Mouse (Mus musculus): ENCODE data around the gene Aif1.

Aif1 gene

DNA sequence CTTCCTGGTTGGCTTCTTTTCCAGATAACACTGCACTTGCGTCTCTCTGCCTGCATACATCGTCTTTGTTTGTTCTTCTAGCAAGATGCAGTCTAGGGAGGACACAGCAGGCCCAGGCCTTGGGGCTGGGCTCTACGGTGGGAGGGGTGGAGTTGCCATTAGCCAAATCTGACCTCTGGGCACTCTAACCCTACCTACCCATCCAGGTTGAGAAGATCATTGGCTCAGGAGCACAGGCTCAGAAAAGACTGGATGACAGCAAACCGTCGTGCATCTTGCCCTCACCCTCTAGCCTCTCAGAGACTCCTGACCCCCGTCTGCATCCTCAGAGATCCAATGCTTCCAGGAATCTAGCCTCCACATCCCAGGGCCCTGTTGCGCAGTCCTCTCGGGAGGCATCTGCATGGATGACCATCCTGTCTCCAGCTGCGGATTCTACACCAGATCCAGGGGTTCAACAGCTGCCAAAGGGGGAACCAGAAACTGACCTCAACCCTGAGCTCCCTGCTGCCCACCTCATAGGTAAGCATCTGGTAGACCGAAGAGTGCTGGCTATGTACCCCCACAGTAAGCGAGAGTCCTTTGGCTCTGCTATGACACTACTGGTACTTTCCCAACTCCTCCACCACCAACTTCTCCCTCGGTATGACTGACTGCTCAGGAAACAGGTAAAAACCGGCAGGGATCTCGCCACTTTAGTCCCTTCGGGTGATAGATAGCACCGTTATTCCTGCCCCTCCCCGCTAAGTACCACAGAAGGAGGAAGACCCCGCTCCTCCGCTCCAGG, 19.2 kb upstream of the Aif1 start:
- no peak for DNase-seq

DNA sequence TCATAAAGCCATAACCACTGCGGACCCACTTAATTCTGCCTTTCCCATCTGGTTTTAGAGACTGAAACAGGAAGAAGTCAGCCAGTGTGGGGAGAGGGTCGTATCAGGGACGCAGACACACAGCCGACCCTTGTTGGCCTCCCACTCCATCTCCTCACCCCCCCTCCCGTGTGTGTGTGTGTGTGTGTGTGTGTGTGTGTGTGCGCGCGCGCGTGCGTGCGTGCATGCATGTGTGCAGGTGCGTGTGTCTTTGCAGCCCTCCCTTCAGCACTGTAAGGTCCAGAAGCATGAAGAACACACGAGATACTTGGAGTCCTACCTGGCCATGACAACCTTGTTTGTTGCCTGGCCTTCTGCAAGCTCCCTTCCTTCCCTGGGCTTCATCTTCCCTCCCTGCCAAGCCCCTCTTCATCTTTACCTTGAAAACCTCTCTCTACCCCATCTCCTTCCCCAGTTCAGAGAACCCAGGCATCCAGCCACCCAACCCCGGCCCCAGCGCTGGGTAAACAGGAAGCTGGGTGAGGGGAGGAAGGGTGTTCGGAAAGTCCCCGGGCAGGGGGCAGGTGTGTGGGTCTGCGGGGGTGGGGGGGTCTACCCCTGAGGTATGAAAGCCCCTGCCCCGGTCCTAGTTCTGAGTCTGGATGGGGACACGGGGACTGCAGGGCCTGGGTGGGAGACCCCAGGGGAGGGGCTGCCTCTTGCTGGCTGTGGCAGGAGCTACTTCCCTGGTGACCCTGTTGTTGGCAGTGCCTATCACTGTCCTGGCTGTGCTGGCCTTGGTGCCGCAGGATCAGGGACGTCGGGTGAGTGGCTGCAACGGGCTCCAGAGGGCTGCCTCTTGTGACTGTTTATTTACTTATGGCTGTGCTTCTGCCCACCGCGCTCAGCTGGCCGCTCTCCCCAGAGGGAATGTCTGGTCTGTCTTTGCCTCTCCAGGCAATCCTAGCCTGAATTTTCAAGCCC, 18.3 kb upstream of the Aif1 start, which contains the start of gene Ltb:
TSS of gene Ltb (plus strand) at position 559 of the 963 bp plus-strand sequence.
- DNase-seq, result no peak

DNA sequence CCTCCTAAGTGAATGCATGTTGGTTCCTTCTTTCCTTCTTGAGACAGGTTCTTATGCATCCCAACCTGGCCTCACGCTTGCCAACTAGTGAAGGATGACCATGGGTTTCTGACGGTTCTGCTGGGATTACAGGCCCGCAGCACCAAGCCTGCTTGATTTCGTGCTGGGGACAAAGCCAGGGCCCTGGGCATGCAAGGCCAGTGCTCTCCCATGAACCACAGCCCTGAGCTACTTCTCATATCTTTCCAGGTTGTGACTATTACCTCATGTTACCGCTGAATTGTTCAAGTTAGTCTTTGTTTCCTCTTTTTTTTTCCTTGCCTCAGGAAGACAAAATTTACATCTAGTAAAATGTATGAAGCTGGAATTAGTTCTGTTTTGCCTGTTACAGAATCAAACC, 17.1 kb upstream of the Aif1 start:
- DNase-seq, result no peak

DNA sequence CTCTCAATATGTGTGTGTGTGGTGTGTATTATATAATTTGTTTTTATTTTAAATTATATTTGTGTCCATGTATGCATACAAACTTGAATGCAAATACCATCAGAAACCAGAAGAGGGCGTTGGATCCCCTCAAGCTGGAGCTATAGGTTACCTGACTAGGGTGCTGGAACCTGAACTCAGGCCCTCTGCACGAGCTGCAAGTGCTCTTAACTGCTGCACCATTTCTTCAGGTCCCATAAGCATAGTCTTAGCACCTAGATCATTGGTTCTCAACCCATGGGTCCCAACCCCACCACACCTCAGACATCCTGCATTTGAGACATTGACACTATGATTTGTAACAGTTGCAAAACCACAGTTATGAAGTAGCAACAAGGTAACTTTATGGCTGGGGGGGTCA, 15.9 kb upstream of the Aif1 start:
- no peak for DNase-seq

GRCm38 (mm10) chr17:35190096-35190495, 14.2 kb upstream of the Aif1 start:
- DNase-seq, result no peak

DNA sequence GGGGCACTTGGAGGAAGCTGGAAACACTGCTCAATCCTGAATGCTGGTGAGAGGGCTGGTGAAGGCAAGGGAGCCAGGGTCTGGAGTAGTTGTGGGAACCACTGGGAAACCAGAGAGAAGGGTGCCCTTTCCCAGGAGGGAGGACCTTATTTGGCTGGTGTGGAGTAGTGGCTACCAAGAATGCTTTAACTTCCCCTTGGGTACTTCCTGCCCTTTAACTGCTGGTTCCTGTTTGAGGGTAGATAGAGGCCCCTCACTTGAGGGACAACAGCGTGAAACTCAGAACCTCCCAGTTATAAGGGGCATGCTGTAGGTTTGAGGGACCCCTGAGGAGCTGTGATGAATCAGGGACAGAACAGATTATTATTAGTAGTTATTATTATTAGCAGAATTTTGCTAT, 13.3 kb upstream of the Aif1 start:
- DNase-seq, result no peak

- DNase-seq, result no peak
Observed at GRCm38 (mm10) chr17:35187959-35188610, 12.2 kb upstream of the Aif1 start, which contains the start of gene Lst1. Gene Lst1, minus strand, starts transcription at chr17:35188439.

DNA sequence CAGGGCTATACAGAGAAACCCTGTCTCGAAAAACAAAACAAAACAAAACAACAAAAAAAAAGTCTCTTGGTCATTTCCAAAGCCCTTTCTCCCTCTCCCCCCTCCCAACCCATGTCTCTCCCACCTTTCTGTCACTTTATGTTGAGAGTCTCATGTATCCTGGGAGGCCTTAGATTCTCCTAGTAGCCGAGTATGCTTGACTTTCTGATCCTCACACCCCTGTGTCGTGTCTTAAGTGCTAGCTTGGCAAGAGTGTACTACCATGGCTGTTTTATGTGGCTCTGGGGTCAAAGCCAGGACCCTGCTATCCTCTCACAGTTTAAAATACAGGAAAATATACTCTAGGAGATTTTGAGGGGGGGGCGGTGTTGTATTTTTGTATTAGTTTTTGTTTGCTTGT, 11.5 kb upstream of the Aif1 start:
- DNase-seq, result no peak

DNA sequence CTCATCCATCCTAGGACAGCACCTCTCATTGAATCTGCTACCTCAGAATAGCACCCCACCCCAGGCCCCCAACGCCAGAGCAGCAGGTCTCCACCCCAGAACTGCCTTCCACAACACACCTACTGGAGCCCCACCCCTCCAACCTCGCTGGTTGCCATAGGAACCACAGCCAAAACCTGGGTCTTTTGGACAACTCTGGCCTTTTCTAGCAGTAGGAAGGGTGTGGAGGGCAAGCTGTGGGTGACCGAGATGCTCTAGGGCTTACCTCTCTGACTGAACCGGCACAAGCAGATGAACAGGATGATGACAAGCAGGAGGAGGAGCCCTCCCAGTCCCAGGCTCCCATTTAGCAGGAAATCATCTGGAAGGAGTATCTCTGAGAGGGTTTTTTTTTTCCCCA, 10.8 kb upstream of the Aif1 start:
- peak; percentile 59 for DNase-seq

- DNase-seq, result peak; percentile 80
Observed at GRCm38 (mm10) chr17:35185639-35186611, 10.1 kb upstream of the Aif1 start.

- no peak for DNase-seq
Observed at GRCm38 (mm10) chr17:35180093-35180492, 4.2 kb upstream of the Aif1 start.

- peak; percentile 80 for DNase-seq
Observed at GRCm38 (mm10) chr17:35178528-35178927, 2.7 kb upstream of the Aif1 start.

GRCm38 (mm10) chr17:35175382-35175781, 486 bp downstream of the Aif1 start:
- no peak for DNase-seq

GRCm38 (mm10) chr17:35174201-35174977, 1.5 kb downstream of the Aif1 start:
- DNase-seq, result no peak

DNA sequence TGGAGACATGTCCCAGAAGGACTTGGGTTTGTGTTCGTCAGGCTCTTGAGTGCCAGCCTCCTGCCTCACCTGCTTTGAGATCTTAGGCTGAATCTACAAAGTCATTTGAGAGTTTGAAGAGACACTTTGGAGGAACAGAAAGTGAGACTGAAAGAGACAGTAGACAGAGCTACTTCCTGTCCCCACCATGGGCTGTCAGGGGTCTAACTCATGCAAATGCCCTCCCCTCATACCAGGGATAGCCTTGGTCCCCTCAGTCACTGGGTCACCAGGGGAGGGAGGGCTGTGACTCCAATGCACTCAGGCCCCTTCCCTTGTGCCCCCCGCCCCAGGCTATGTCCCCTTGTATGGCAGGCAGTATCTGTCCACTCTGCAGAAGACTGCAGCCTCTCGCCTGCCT, 2.5 kb downstream of the Aif1 start:
- DNase-seq, result no peak

GRCm38 (mm10) chr17:35172445-35173234, 3.2 kb downstream of the Aif1 start:
- no peak for DNase-seq

DNA sequence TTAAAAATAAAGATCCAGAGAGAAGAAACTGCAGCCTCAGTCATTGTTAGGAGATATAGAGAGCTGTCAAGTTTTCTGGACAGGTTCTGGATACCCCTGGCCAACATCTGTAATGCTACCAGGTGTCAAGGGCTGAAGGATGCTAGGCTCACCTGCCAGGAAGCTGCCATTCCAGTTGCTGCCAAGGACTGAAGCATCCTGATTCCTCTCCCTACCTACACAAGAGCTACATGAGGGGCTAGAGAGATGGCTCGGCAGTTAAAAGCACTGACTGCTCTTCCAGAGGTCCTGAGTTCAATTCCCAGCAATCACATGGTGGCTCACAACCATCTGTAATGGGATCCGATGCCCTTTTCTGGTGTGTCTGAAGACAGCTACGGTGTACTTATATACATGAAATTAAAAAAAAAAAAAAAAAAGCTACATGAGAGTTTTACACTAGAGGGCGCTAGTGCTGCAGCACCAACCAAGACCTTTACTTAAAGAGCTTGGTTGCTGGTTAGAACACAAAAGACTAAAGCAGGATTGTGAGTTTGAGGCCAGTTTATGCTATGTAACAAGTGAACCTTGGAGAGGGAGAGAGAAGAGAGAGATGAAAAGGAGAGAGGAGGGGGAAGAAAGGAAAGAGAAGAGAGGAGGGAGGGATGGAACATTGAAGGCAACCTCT, 7.2 kb downstream of the Aif1 start:
- DNase-seq, result peak; percentile 87

- DNase-seq, result no peak
Observed at GRCm38 (mm10) chr17:35167794-35168193, 8.1 kb downstream of the Aif1 start.

DNA sequence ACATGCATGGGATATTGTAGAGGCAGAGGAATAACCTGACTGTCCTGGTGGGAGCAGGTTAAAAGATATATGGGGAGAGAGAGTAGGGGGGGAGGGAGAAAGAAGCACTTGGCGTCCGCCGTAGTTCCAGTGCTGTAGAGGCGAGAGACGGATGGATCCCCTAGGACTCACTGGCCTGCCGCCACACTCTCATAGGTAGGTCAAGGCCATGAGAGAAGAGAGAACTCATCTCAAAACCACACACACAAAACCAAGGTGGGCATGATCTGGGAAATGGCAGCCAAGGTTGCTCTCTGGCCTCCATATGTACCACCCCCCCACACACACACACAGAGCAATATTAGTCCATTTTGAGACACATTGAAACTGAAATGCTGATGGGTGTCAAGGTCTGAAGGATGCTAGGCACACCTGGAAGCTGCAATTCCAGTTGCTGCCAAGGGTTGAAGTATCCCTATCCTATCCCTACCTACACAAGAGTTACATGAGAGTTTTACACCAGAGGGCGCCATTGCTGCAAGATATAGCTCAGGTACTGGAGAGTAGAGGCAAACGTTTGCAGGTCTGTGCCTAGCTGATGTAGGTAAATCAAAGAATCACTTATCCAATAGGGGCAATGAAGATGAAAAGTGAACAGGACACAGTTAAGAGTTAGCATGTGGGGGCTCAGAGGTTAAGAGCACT, 9.4 kb downstream of the Aif1 start:
- peak; percentile 81 for DNase-seq
